In genomic region chr12:83485911-83486670, GRCm38 (mm10) we compare ENCODE assay signal across 8 mouse cellular contexts. TPM values are rescaled to one million over a fixed set of nuclear protein-coding genes. Genes with fewer than 3 reads are reported as not detected.
DNase-seq lines count a peak whose midpoint lies in the region; ATAC-seq lines count a peak whose summit lies in the region.

No protein-coding gene starts in this region.

- DNase-seq in urinary bladder, adult 2 months (ENCODE audit: low spot score) = peak; percentile 24
- DNase-seq in urinary bladder, postnatal 4 days (ENCODE audit: low spot score in 2 of 2) = no peak
- peak; percentile 51 for DNase-seq in embryo, embryonic 11 days
- peak; percentile 29 for DNase-seq in kidney, postnatal 14 days
- DNase-seq in gastrocnemius, adult 8-10 months (ENCODE audit: low spot score in 2 of 2) = no peak

- ATAC-seq in heart, embryonic 12.5 days (ENCODE audit: insufficient number of reproducible peaks, low FRiP score) = no peak
- no peak for ATAC-seq in liver, embryonic 12.5 days
- ATAC-seq in neural tube, embryonic 15.5 days (ENCODE audit: low FRiP score) = no peak

- WGBS in heart, embryonic 12.5 days = under 1% methylated on average over 53 of the region's 53 CpGs
- WGBS in liver, embryonic 12.5 days (ENCODE audit: insufficient replicate concordance) = under 1% methylated on average over 53 of the region's 53 CpGs
- WGBS in neural tube, embryonic 15.5 days = under 1% methylated on average over 52 of the region's 53 CpGs

- H3K4me2 ChIP-seq in heart, embryonic 12.5 days = peak overlapping the region; percentile 95
- peak overlapping the region; percentile 99 for H3K4me2 ChIP-seq in liver, embryonic 12.5 days
- peak overlapping the region; percentile 98 for H3K4me2 ChIP-seq in neural tube, embryonic 15.5 days

- H3K4me3 ChIP-seq in heart, embryonic 12.5 days = peak overlapping the region; percentile 82
- H3K4me3 ChIP-seq in liver, embryonic 12.5 days = peak overlapping the region; percentile 86
- H3K4me3 ChIP-seq in neural tube, embryonic 15.5 days (replicated peaks) = peak overlapping the region; percentile 82

- no peaks in the 10 kb centered on the region for H3K27me3 ChIP-seq in heart, embryonic 12.5 days (replicated peaks)
- peaks cover 30% of the 10 kb centered on the region for H3K27me3 ChIP-seq in liver, embryonic 12.5 days (replicated peaks)
- H3K27me3 ChIP-seq in neural tube, embryonic 15.5 days (replicated peaks) = no peaks in the 10 kb centered on the region

- H3K27ac ChIP-seq in heart, embryonic 12.5 days (ENCODE audit: poor library complexity, severe bottlenecking) = peak overlapping the region; percentile 89
- peak overlapping the region; percentile 90; the same call in 1 of the 2 replicates for H3K27ac ChIP-seq in liver, embryonic 12.5 days
- H3K27ac ChIP-seq in neural tube, embryonic 15.5 days (replicated peaks) = peak overlapping the region; percentile 86

- no peaks in the 10 kb centered on the region; the same call in 1 of the 2 replicates for H3K9me3 ChIP-seq in heart, embryonic 12.5 days (replicated peaks)
- peaks cover 3% of the 10 kb centered on the region; the same call in 1 of the 2 replicates for H3K9me3 ChIP-seq in liver, embryonic 12.5 days (replicated peaks)
- H3K9me3 ChIP-seq in neural tube, embryonic 15.5 days (replicated peaks) = no peaks in the 10 kb centered on the region

- no peaks in the 10 kb centered on the region for H3K36me3 ChIP-seq in heart, embryonic 12.5 days
- no peaks in the 10 kb centered on the region for H3K36me3 ChIP-seq in liver, embryonic 12.5 days
- no peaks in the 10 kb centered on the region for H3K36me3 ChIP-seq in neural tube, embryonic 15.5 days

- peak overlapping the region; percentile 93 for H3K9ac ChIP-seq in heart, embryonic 12.5 days
- H3K9ac ChIP-seq in liver, embryonic 12.5 days = peak overlapping the region; percentile 88
- peak overlapping the region; percentile 77 for H3K9ac ChIP-seq in neural tube, embryonic 15.5 days (replicated peaks)

- peaks cover 32% of the 10 kb centered on the region for H3K4me1 ChIP-seq in heart, embryonic 12.5 days (replicated peaks)
- peaks cover 63% of the 10 kb centered on the region for H3K4me1 ChIP-seq in liver, embryonic 12.5 days
- peaks cover 31% of the 10 kb centered on the region for H3K4me1 ChIP-seq in neural tube, embryonic 15.5 days

RNA-seq across cellular contexts. Expression of gene Dpf3, which starts 1.4 kb away (rescaled TPM):
- polyA plus RNA-seq in urinary bladder, adult 2 months (2012; rRNA removed) = 4.7 and 5.1 TPM in 2 replicates
- polyA plus RNA-seq in heart, embryonic 12.5 days (2016; fragmentation: Nextera tagmentation; extraction: Ambion mirVana) = 27.1 and 31.2 TPM in 2 replicates
- polyA plus RNA-seq in liver, embryonic 12.5 days (2016; fragmentation: Nextera tagmentation; extraction: Ambion mirVana) = 8.2 and 8.5 TPM in 2 replicates
- 14.0 and 15.5 TPM in 2 replicates for polyA plus RNA-seq in neural tube, embryonic 15.5 days (2015; fragmentation: Nextera tagmentation; extraction: Ambion mirVana)
- 10 to 100 TPM; 16.1 to 21.9 (median 20.1) TPM for total RNA-seq in gastrocnemius, adult 8-10 months (2022)

RNA-seq across cellular contexts. Expression of gene Dcaf4, which starts 34.2 kb away (rescaled TPM):
- 27.1 and 30.9 TPM in 2 replicates for polyA plus RNA-seq in urinary bladder, adult 2 months (2012; rRNA removed)
- 22.7 and 23.8 TPM in 2 replicates for polyA plus RNA-seq in heart, embryonic 12.5 days (2016; fragmentation: Nextera tagmentation; extraction: Ambion mirVana)
- 16.9 and 18.7 TPM in 2 replicates for polyA plus RNA-seq in liver, embryonic 12.5 days (2016; fragmentation: Nextera tagmentation; extraction: Ambion mirVana)
- polyA plus RNA-seq in neural tube, embryonic 15.5 days (2015; fragmentation: Nextera tagmentation; extraction: Ambion mirVana) = 45.8 and 46.1 TPM in 2 replicates
- 10 to 100 TPM; 18.7 to 30.4 (median 20.5) TPM for total RNA-seq in gastrocnemius, adult 8-10 months (2022)

Comparison
In these comparisons a context has a peak if more than half of its experiments do, and no peak if none do; other contexts are left out.
1. DNase-seq: peak in urinary bladder, adult 2 months (single experiment), embryo, embryonic 11 days (single experiment) and kidney, postnatal 14 days (single experiment); none in urinary bladder, postnatal 4 days (0 of 2) and gastrocnemius, adult 8-10 months (0 of 2).
2. Peak in every context shown above with its lines, with median percentiles within 50 percentile points of each other: H3K27ac ChIP-seq, H3K4me2 ChIP-seq, H3K4me3 ChIP-seq and H3K9ac ChIP-seq.